Comparison of ENCODE assay signal across 8 mouse cellular contexts in genomic region chr6:89070011-89070410, GRCm38 (mm10).
DNase-seq lines count a peak whose midpoint lies in the region; ATAC-seq and TF ChIP-seq lines count a peak whose summit lies in the region.

No protein-coding gene starts in this region.

- WGBS in midbrain, embryonic 14.5 days: 18% methylated on average over 3 of the region's 3 CpGs
- WGBS in midbrain, postnatal 0 days: 19% methylated on average over 3 of the region's 3 CpGs

- peaks cover 17% of the 10 kb centered on the region for H3K4me1 ChIP-seq in midbrain, embryonic 14.5 days (ENCODE audit: control insufficient read depth, insufficient read depth, low read length)
- no peaks in the 10 kb centered on the region; the same call in 1 of the 2 replicates for H3K4me1 ChIP-seq in midbrain, postnatal 0 days (ENCODE audit: insufficient read depth, low read length)

- no peaks in the 10 kb centered on the region for H3K36me3 ChIP-seq in midbrain, embryonic 14.5 days (ENCODE audit: control insufficient read depth, insufficient read depth, low read length)
- H3K36me3 ChIP-seq in midbrain, postnatal 0 days (ENCODE audit: insufficient read depth, low read length): no peaks in the 10 kb centered on the region

- peak; percentile 46 for DNase-seq in midbrain, embryonic 14.5 days
- DNase-seq in midbrain, postnatal 0 days (ENCODE audit: low spot score): no peak
- DNase-seq in embryo, embryonic 10 days (ENCODE audit: low spot score): peak; percentile 89
- DNase-seq in kidney, adult 18-20 months: peak; percentile 46
- DNase-seq in lung, postnatal 14 days: peak; percentile 78
- no peak for DNase-seq in layer of hippocampus, adult 2 months (ENCODE audit: low spot score in 2 of 2)
- DNase-seq in MN1 (ENCODE audit: low spot score): no peak

- H3K9me3 ChIP-seq in midbrain, embryonic 14.5 days (ENCODE audit: control insufficient read depth, low read length): no peaks in the 10 kb centered on the region
- no peaks in the 10 kb centered on the region for H3K9me3 ChIP-seq in midbrain, postnatal 0 days (ENCODE audit: low read length)

- no peak overlapping the region for H3K9ac ChIP-seq in midbrain, embryonic 14.5 days (replicated peaks; ENCODE audit: low read length)
- no peak overlapping the region for H3K9ac ChIP-seq in midbrain, postnatal 0 days (replicated peaks; ENCODE audit: low read length, poor library complexity, severe bottlenecking)

- no peak overlapping the region for H3K4me3 ChIP-seq in midbrain, embryonic 14.5 days (replicated peaks; ENCODE audit: low read depth, low read length)
- no peak overlapping the region for H3K4me3 ChIP-seq in midbrain, postnatal 0 days (ENCODE audit: low read depth, low read length)
- H3K4me3 ChIP-seq in layer of hippocampus, adult 2 months: no peak overlapping the region

- no peak overlapping the region for H3K27ac ChIP-seq in midbrain, embryonic 14.5 days (replicated peaks; ENCODE audit: low read depth, low read length)
- H3K27ac ChIP-seq in midbrain, postnatal 0 days (ENCODE audit: low read depth, low read length): no peak overlapping the region
- no peak overlapping the region for H3K27ac ChIP-seq in layer of hippocampus, adult 2 months

- H3K27me3 ChIP-seq in midbrain, embryonic 14.5 days (ENCODE audit: control insufficient read depth, insufficient read depth, low read length): no peaks in the 10 kb centered on the region
- H3K27me3 ChIP-seq in midbrain, postnatal 0 days (ENCODE audit: insufficient read depth, low read length): no peaks in the 10 kb centered on the region

- H3K4me2 ChIP-seq in midbrain, embryonic 14.5 days (ENCODE audit: low read length): no peak overlapping the region
- no peak overlapping the region for H3K4me2 ChIP-seq in midbrain, postnatal 0 days (ENCODE audit: low read depth, low read length, poor library complexity, severe bottlenecking)

- no peak for TF ChIP-seq CTCF in midbrain, postnatal 0 days (IDR thresholded peaks at IDR 0.05)
- TF ChIP-seq CTCF in layer of hippocampus, adult 2 months (conservative IDR thresholded peaks at IDR 0.05): no peak

- ATAC-seq in midbrain, embryonic 14.5 days (ENCODE audit: low FRiP score, low TSS enrichment): no peak
- no peak for ATAC-seq in midbrain, postnatal 0 days (ENCODE audit: low FRiP score)
- no peak for ATAC-seq in erythroid progenitor cell, adult 5-6 weeks (replicated peaks; ENCODE audit: low FRiP score, poor library complexity, severe bottlenecking)

Comparison
In these comparisons a context has a peak if more than half of its experiments do, and no peak if none do; other contexts are left out.
1. DNase-seq: peak in midbrain, embryonic 14.5 days (single experiment), embryo, embryonic 10 days (single experiment), kidney, adult 18-20 months (single experiment) and lung, postnatal 14 days (single experiment); none in midbrain, postnatal 0 days (single experiment), layer of hippocampus, adult 2 months (0 of 2) and MN1 (single experiment).